Mouse (Mus musculus): ENCODE data around the gene Nkx6-2.

GRCm38 (mm10) chr7:139584221-139585175 is 1.9 kb upstream of the Nkx6-2 start:
- TF ChIP-seq CTCF (IDR thresholded peaks at IDR 0.05; ENCODE audit: low read depth) (no peak), EP300 (IDR thresholded peaks at IDR 0.05; ENCODE audit: low read depth) (no peak)

All from liver, embryonic 14.5 days (tissue).